Mouse (Mus musculus): ENCODE data around the gene Bfsp2.

The Bfsp2 gene

GRCm38 (mm10) chr9:103495391-103495790 is 15.2 kb upstream of the Bfsp2 start:
- DNase-seq (ENCODE audit: low read depth, low spot score), result peak; percentile 27
- no peaks in the 10 kb centered on the region for H3K36me3 ChIP-seq (ENCODE audit: control insufficient read depth, insufficient read depth, low read length, poor library complexity, severe bottlenecking)
- no peaks in the 10 kb centered on the region for H3K27me3 ChIP-seq (ENCODE audit: control insufficient read depth, insufficient read depth, low read length, poor library complexity, severe bottlenecking)

GRCm38 (mm10) chr9:103494346-103495020 is 14.3 kb upstream of the Bfsp2 start:
- DNase-seq (ENCODE audit: low read depth, low spot score), result peak; percentile 75

GRCm38 (mm10) chr9:103491985-103492384 is 11.8 kb upstream of the Bfsp2 start:
- Histone ChIP-seq H3K36me3 (ENCODE audit: control insufficient read depth, insufficient read depth, low read length, poor library complexity, severe bottlenecking) (no peaks in the 10 kb centered on the region), H3K27me3 (ENCODE audit: control insufficient read depth, insufficient read depth, low read length, poor library complexity, severe bottlenecking) (no peaks in the 10 kb centered on the region)
- no peak for DNase-seq (ENCODE audit: low read depth, low spot score)

More at GRCm38 (mm10) chr9:103494346-103495020, 14.3 kb upstream of the Bfsp2 start:
- Histone ChIP-seq H3K36me3 (ENCODE audit: control insufficient read depth, insufficient read depth, low read length, poor library complexity, severe bottlenecking) (no peaks in the 10 kb centered on the region), H3K27me3 (ENCODE audit: control insufficient read depth, insufficient read depth, low read length, poor library complexity, severe bottlenecking) (no peaks in the 10 kb centered on the region)

DNA sequence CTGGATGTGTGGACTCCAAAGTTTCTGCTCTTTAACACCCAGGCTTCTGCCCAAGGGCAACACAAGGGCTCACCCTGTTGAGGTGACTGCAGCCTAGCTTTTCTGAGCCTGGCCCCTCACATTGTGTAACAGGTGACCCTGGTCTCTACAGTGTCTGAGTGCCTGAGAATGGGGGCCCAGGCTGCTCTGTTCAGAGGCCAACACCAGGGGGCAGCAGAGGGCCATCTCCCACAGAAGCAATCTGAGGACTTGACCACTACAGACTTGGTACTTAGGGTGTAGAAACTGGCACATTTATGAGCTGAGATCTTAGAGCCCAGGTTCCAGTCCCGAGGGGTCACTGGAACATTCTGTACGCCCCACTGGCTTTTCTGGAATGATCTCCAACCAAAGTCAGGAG is 10.2 kb upstream of the Bfsp2 start:
- DNase-seq (ENCODE audit: low read depth, low spot score), result peak; percentile 87
- H3K36me3 ChIP-seq (ENCODE audit: control insufficient read depth, insufficient read depth, low read length, poor library complexity, severe bottlenecking), result no peaks in the 10 kb centered on the region
- H3K27me3 ChIP-seq (ENCODE audit: control insufficient read depth, insufficient read depth, low read length, poor library complexity, severe bottlenecking), result no peaks in the 10 kb centered on the region

GRCm38 (mm10) chr9:103489883-103490282 is 9.7 kb upstream of the Bfsp2 start:
- Histone ChIP-seq H3K27me3 (ENCODE audit: control insufficient read depth, insufficient read depth, low read length, poor library complexity, severe bottlenecking) (no peaks in the 10 kb centered on the region), H3K36me3 (ENCODE audit: control insufficient read depth, insufficient read depth, low read length, poor library complexity, severe bottlenecking) (no peaks in the 10 kb centered on the region)
- DNase-seq (ENCODE audit: low read depth, low spot score), result peak; percentile 89

- H3K36me3 ChIP-seq (ENCODE audit: control insufficient read depth, insufficient read depth, low read length, poor library complexity, severe bottlenecking), result no peaks in the 10 kb centered on the region
- no peaks in the 10 kb centered on the region for H3K27me3 ChIP-seq (ENCODE audit: control insufficient read depth, insufficient read depth, low read length, poor library complexity, severe bottlenecking)
- peak; percentile 90 for DNase-seq (ENCODE audit: low read depth, low spot score)
Measured at GRCm38 (mm10) chr9:103489096-103489495, 8.9 kb upstream of the Bfsp2 start.

DNA sequence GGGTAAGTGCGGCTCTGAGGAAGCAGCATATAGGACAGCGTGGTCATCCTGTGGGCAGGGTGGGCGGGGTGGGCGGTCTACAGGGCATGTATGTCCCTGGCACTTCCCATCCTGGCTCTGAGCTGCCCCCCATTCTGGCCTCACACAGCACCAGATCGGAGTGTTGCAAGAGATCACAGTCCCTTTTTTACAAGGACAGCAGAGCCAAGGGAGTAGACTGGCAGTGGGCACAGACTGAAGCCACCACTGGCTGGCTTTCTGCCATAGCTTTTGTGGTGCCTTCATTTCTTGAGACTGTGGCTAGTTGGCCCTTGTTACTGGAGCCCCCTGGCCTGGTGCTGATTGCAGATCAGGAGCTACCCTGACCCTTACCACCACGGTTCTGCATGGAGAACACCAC is 6.0 kb upstream of the Bfsp2 start:
- no peak for DNase-seq (ENCODE audit: low read depth, low spot score)
- Histone ChIP-seq H3K36me3 (ENCODE audit: control insufficient read depth, insufficient read depth, low read length, poor library complexity, severe bottlenecking) (no peaks in the 10 kb centered on the region), H3K27me3 (ENCODE audit: control insufficient read depth, insufficient read depth, low read length, poor library complexity, severe bottlenecking) (no peaks in the 10 kb centered on the region)

GRCm38 (mm10) chr9:103485606-103486005 is 5.4 kb upstream of the Bfsp2 start:
- H3K36me3 ChIP-seq (ENCODE audit: control insufficient read depth, insufficient read depth, low read length, poor library complexity, severe bottlenecking), result no peaks in the 10 kb centered on the region
- no peak for DNase-seq (ENCODE audit: low read depth, low spot score)

DNA sequence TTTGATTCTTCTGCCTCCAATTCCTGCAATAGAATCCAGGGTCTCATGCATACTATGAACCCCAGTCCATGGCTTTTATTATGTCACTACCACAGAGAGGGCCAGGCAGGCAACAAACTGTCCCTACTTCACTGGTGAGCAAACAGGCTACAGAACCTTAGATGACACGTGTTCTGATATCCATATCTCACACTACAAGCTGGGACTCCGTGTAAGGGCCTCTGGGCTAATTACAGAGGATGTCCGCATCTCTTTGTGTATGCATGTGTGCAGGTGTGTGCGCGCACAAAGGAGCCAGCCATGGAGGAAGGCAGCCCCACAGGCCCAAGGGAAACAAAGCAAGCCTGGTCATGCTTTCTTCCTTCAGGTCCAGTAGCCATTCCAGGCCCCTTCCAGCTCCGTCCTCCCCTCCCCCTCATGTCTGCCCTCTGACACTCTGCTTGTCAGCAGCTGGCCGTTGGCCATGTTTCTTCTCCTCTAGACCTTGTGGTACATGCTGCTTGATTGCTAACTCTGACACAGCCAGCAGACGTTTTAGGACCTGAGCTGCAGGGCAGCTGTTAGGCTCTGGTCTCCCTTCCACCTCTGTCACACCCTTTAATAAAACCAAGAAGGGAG is 492 bp upstream of the Bfsp2 start:
- no peak for DNase-seq (ENCODE audit: low read depth, low spot score)
- Histone ChIP-seq H3K36me3 (ENCODE audit: control insufficient read depth, insufficient read depth, low read length, poor library complexity, severe bottlenecking) (no peaks in the 10 kb centered on the region), H3K27me3 (ENCODE audit: control insufficient read depth, insufficient read depth, low read length, poor library complexity, severe bottlenecking) (no peaks in the 10 kb centered on the region; the same call in 1 of the 2 replicates)

More at GRCm38 (mm10) chr9:103485606-103486005, 5.4 kb upstream of the Bfsp2 start:
- no peaks in the 10 kb centered on the region for H3K27me3 ChIP-seq (ENCODE audit: control insufficient read depth, insufficient read depth, low read length, poor library complexity, severe bottlenecking)

DNA sequence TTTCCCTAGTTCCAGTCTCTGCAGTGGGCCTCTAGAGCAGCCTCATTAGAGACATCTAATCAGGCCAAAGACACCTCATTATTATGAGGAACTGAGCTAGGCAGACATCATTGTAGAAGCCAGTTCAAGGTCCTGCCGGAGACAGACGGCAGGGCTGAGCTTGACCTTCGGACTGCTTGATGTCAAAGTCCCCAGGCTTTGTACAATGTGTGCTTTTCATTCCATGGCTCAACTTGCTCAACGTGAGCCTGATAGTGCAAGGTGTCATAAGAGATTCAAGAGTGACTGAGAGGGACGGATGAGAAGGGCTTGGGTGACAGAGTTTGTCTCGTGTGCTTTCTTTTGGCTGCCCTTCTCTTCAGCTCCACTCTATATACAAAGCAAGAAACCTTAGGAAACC is 4.8 kb downstream of the Bfsp2 start:
- H3K36me3 ChIP-seq (ENCODE audit: control insufficient read depth, insufficient read depth, low read length, poor library complexity, severe bottlenecking), result no peaks in the 10 kb centered on the region
- H3K27me3 ChIP-seq (ENCODE audit: control insufficient read depth, insufficient read depth, low read length, poor library complexity, severe bottlenecking), result no peaks in the 10 kb centered on the region; the same call in 1 of the 2 replicates
- DNase-seq (ENCODE audit: low read depth, low spot score), result no peak

DNA sequence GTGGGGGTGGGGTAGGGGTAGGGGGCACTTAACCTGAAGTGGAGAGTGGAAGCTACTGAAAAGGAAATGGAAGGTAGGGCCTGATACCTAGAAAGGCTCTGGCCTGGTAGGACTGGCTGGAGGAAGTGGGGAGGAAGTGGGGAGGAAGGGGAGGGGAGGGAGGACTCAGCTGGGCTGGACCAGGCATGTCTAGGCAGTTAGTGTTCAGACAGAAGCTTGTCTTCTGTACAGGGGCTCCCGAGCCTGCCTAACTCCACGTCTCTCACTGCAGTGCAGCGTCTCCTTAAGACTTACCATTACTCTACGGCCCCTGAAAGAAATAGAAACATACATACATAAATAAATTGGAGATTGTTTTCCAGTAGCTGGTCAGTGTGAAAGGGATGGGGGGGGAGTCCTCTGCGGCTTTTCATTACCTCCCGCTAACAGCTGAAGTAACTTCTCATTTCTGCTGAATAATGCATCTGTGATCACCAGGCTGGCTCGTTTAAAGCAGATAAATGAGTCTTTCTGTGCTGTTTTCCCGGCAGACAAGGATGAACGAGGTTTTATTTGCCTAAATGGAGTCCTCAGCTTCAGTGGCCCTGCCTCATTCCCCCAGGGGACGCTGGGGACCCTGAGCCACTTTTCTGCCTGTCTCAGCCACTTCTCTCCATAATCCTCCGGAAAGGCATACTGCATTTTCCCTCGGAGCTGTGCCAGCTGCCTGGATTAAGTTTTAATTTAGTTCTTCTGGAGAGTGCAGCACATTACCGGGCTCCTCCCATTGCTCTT is 6.1 kb downstream of the Bfsp2 start:
- Histone ChIP-seq H3K36me3 (ENCODE audit: control insufficient read depth, insufficient read depth, low read length, poor library complexity, severe bottlenecking) (no peaks in the 10 kb centered on the region), H3K27me3 (ENCODE audit: control insufficient read depth, insufficient read depth, low read length, poor library complexity, severe bottlenecking) (no peaks in the 10 kb centered on the region; the same call in 1 of the 2 replicates)
- DNase-seq (ENCODE audit: low read depth, low spot score), result peak; percentile 62

- H3K27me3 ChIP-seq (ENCODE audit: control insufficient read depth, insufficient read depth, low read length, poor library complexity, severe bottlenecking), result no peaks in the 10 kb centered on the region
- no peak for DNase-seq (ENCODE audit: low read depth, low spot score)
- no peaks in the 10 kb centered on the region for H3K36me3 ChIP-seq (ENCODE audit: control insufficient read depth, insufficient read depth, low read length, poor library complexity, severe bottlenecking)
Measured at GRCm38 (mm10) chr9:103471784-103472183, 8.4 kb downstream of the Bfsp2 start.

- no peaks in the 10 kb centered on the region for H3K36me3 ChIP-seq (ENCODE audit: control insufficient read depth, insufficient read depth, low read length, poor library complexity, severe bottlenecking)
- no peaks in the 10 kb centered on the region for H3K27me3 ChIP-seq (ENCODE audit: control insufficient read depth, insufficient read depth, low read length, poor library complexity, severe bottlenecking)
- DNase-seq (ENCODE audit: low read depth, low spot score), result peak; percentile 70
Measured at GRCm38 (mm10) chr9:103469516-103469915, 10.7 kb downstream of the Bfsp2 start.

DNA sequence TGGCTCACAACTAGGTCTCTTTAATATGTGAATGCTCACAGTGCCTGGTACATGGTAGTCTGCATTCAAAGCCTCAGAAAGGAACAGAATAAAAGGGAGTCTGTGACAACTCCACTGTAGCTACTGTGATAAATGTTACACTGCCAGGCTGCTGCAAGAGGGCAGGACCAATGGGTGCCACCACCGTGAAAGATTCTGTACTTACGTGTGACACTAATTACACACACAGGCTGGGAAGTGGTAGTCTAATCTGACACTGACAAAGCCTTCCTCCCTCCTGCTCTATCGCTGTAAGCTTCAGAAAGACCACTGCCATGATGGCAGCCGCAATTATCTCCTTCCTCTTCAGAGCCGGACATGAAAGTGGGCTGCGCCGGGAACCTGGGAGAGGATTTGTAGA is 11.3 kb downstream of the Bfsp2 start:
- Histone ChIP-seq H3K36me3 (ENCODE audit: control insufficient read depth, insufficient read depth, low read length, poor library complexity, severe bottlenecking) (no peaks in the 10 kb centered on the region), H3K27me3 (ENCODE audit: control insufficient read depth, insufficient read depth, low read length, poor library complexity, severe bottlenecking) (no peaks in the 10 kb centered on the region)
- no peak for DNase-seq (ENCODE audit: low read depth, low spot score)

GRCm38 (mm10) chr9:103465711-103466220 is 14.5 kb downstream of the Bfsp2 start:
- Histone ChIP-seq H3K36me3 (ENCODE audit: control insufficient read depth, insufficient read depth, low read length, poor library complexity, severe bottlenecking) (no peaks in the 10 kb centered on the region), H3K27me3 (ENCODE audit: control insufficient read depth, insufficient read depth, low read length, poor library complexity, severe bottlenecking) (no peaks in the 10 kb centered on the region)
- DNase-seq (ENCODE audit: low read depth, low spot score), result no peak
